Mouse (Mus musculus) regulatory T cell (primary cell): ENCODE data around the gene Trak2.

ENCODE experiments used
- in situ Hi-C: fragments of 300-600 bp; cut with MboI, MseI; formaldehyde crosslinking; loops from one replicate; pipeline ENCODE4 v1.15.1; 2025; ENCODE audit warnings: high pct_unique_total_duplicates

The Trak2 gene

DNA sequence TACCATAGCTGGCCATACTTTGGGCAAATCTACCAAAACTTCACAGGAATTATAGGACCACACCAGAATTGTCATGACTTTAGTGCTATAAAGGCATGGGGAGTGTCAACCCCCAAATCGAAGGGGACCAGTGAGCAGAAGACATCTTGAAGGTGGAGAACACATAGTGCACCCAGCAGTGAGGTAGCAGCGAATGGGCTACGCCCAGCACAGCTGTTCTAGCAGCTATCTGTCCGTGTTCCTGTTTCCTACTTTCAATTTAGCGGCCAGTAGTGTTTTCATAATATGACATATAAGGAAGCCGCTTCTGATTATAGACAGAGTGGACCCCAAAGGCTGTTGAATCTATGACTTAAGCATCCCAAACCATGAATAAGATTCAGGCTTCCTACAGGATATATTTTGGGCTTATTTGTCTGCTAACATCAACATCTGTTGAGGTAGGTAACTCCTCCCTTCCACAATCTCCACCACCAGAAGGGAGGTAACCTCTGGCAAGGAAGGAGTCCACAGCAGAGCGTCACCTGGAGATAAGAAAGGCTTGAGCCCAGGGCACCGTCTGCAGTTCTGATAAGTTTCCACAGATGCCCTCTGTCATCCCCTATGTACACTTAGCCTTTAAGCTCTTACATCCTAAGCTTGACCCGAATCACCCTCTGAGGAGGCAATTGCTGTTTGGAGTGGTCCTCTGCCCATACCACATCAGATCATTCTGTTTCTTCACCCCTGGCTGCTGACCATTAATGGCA is 19.4 kb downstream of the Trak2 start:
- in situ Hi-C loops: no loop called here

DNA sequence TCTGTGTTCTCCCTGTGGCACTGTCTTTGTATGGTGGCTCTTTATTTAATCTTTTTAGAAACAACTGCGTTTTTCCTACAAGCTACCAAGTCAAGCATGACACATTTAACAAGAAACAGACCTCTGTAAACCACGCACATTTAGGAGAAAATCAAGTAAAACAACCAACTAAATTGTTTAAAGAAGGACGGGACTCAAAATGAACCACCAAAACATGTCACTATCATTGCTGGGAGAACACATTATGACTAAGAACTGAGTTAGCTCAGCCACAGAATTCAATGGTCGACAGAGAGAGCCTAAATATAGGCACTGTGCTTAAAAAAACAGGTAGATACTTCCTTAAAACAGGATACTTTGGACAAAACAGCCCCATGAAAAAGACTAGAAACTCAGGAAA is 20.2 kb downstream of the Trak2 start:
- in situ Hi-C loops: no loop called here

DNA sequence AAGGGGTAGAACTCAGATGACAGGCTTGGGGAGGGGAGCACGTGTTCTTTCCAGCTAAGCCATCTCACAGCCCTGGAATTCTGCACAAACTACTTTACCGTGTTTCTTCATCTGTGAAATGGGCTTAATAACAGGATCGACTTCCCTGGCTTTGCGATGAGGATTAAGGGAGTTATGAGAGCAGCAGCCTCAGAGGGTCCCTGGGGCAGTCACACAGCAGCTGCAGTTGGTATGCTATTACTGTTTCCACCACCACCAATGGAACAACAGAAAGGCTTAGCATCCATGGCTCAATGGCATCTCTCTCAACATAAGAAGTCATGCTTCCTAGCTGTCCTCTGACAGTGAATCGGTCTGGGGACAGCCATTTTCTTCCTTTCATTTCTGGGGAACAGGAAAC is 20.7 kb downstream of the Trak2 start:
- in situ Hi-C loops: no loop called here

DNA sequence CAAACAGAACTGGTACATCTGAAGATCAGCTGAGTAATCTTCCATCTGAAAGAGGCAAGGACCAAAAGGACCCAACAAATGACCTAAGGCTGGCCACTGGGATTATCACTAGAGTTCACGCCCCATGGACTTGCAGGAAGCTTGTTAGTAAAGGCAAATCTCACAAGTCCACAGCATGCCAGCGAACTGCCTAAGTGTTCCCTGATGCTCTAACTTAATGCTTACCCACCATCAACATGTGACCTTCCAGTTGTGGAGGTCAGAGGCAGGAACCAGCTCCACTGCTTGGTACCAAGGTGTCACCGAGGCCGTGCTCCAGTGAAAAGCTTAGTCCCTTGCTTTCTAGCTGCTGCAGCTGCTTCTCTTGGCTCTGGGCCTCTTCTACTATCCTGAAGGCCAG is 21.4 kb downstream of the Trak2 start:
- in situ Hi-C loops: no loop called here

DNA sequence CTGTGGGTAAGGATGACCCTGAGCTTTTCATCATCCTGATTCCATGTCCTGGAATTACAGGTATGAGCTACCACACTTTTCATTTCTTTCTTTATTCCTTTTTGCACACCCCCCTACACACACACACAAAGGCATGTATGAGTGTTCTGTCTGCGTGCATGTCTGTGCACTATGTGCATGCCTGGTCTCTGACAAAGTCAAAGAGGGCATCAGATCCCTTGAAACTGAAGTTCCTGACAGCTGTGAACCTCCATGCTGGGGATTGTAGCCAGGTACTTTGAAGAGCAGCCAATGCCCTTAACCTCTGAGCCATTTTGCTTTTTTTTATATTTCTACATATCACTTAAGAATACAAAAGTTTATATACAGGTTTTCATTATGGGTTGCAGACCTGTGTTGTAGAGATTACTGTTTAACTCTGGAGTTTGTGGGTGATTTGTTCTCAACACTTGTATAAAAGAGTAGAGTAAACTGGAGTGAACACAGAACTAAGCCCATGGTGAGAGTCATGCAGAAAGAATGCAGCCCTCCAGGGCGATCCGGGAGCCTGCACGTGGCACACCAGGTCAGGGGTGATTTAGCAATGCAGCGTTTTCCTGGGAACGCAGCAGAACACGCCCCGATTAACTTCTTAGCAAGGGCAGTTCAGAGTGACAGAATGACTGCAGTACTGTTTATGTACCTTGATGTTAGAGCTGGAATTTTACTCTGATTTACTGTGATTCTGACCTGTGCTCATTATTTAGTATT is 22.2 kb downstream of the Trak2 start:
- in situ Hi-C loops: no loop called here

DNA sequence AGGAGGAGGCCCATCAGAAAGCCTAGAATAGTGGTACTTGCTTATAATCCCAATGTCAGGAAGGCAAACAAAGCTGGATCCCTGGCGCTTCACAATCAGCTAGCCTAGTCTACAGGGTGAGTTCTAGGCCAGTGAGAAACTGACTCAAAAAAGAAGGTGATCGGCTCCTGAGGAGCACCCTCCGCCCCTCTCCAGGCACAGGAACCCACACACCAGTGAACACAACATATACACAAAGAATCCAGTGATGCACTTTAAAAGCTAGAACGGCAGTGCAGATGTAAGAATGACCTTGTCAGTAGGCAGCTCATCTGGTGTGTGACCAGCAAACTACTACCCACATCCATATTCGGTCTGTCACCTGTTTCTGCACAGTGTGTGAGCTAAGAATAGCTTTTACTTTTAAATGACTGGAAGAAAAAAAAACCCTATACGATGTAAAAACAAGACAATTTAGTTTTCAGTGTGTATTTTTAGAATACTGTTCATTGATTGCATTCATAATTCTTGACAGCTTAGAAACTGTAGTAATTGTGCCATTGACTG is 23.6 kb downstream of the Trak2 start:
- in situ Hi-C loops: no loop called here

DNA sequence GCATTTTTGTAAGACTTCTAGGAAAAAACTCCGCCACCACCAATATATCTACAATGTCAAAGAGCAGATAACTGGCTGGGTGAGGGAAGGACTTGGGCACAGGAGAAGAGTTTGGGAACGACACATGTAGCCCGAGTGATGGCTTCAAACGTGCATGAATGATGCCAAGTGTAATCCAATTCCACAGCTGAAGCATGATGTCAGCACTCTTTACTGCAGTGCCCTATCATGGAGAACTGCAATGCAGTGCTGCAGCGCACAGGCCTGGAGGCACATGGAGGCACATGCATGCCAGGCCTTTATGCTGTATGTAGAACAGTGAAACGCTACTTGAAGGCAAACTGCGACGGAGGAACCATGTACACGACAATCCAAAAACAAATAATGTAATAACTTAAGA is 26.5 kb downstream of the Trak2 start:
- in situ Hi-C loops: no loop called here

DNA sequence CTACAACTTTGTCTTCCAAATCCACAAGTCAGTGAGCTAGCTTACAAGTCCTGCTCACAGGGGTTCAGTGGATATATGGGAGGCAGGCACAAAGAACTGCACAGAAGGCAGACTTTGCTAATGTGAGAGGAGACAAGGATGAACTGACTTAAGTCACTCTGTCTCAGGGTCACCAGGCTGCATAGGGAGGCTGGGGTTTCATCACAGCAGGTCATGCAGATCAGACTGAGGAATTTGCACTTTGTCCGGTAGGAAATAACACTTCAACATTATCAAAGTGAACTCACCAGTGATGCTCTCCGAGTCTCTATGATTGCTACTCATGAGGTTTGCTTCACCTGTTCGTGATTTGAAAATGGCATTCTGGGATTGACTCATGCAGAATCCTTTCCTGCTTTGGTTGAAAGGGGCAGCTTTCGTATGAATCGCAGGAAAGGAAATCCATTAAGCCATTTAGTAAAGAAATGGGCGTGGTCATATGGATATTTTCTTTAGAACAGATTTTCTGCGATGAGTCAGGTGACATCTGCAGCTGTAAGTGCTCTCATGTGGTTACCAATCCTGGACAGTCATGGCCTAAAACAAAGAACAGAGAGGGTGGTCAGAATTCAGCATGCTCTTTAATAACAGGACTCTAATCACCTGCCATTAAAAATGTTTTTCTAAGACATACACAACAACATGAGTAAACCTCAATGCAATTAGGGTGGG is 27.1 kb downstream of the Trak2 start:
- in situ Hi-C loops: no loop called here

DNA sequence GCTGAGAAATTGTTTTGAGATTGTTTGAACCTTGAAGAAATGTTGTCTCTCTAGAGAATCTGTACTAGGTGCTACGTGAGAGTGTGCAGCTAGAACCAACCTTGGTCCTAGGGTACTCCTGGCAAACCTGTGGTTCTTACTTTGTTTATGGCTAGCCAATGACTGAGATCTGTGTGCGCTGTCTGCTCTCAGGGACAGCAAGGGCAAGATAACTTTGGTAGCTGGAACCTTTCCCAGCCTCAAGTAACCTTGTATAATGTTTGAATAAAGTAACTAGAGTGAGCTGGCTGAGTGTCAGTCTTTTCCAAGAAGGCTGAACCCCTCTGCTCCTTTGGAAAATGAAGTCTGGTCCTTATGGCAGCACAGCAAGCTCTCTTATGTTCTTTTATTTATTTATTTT is 27.7 kb downstream of the Trak2 start:
- in situ Hi-C loops: no loop called here

DNA sequence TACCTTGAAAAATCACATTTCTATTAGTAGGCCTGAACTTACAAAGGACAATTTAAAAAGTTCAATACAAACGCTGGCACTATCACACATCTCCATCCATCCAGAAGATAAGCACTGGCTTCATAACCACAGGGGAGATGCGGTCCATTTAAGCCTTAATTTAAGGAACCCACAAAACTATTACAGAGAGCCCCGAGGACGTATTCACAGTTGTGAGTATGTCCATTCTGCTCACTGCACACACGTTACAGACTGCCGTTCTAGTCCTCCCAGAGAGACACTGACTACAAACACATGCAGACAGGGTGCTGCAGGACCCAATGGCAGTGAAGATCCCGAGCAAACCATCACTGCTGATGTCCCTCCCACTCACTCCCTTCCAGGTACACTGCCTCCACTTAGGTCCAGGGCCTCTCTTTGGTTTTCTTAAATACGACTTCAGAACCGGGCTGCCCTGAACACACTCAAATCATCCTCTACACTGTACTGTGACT is 35.6 kb downstream of the Trak2 start:
- in situ Hi-C loops: no loop called here

DNA sequence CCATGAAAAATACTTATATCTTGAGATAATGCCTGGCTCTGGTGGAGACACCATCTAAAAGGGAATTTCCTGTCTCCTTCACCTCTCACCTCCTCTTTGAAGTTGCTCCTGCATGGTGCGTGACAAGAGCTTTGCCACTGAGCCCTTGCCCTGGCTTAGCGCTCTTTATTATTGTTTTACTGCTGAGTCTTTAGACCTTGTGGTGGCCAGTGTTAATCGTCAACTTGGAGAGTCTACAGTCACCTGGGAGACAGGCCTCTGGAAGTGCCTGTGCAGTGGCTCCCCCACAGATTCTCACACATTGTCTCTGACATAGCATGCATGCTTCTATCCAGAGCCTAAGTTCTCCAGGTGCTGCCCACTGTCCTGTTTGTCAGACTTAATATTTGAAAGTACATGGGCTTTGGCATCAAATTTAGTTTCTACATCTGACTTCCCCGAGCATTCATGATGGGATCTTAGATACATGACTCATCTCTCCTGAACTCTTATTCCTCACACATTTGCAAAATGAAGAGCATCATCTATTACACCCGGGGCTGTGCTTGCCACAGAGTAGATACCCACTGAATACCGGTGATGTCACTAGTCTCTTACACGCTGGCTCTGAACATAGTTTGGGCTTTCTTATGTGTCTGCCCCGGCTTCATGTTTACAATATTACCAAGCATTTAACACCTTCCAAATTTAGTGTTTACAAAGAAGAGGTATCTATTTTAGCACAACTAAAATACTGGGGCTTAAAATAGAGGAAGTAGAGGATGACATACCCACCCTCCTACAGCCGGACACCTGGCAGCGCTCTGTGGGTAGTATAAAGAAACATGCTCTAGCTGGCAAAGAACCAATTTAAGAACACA is 36.3 kb downstream of the Trak2 start:
- in situ Hi-C loops: no loop called here

DNA sequence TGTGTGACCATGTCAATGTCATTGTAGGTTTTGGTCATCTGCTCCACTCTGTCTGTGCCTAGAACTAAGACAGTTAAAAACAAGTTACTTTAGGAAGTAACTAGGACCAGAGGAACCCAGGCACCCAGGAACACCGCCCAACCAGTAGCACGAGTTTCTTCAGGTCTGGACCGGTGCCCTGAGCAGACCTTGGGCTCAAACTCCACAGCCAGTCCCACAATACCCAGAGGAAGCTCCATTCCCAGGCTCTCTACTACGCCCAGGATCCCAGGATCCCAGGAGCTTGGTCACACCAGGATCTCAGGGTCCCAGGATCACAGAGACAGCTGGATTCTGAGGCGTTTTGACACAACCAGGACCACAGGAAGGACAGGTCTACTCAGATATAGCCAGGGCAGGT is 46.6 kb downstream of the Trak2 start:
- in situ Hi-C loops: no loop called here

DNA sequence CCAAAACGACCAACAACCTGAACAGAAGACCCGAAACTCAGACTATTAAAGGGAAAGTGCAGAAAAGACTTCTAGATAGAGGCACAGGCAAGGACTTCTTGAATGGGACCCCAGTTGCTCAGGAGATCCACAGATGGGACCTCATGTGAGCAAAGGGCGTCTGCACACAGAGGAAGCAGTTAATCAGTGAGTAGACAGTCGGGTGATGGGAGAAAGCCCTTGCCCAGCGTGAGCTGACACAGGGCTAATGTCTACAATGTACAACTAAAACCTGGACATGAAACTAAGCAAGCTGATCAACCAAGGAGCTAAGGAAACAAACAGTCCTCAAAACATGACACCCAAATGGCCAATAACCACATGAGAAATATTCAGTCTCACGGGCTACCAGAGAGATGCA is 55.7 kb downstream of the Trak2 start:
- in situ Hi-C loops: no loop called here

DNA sequence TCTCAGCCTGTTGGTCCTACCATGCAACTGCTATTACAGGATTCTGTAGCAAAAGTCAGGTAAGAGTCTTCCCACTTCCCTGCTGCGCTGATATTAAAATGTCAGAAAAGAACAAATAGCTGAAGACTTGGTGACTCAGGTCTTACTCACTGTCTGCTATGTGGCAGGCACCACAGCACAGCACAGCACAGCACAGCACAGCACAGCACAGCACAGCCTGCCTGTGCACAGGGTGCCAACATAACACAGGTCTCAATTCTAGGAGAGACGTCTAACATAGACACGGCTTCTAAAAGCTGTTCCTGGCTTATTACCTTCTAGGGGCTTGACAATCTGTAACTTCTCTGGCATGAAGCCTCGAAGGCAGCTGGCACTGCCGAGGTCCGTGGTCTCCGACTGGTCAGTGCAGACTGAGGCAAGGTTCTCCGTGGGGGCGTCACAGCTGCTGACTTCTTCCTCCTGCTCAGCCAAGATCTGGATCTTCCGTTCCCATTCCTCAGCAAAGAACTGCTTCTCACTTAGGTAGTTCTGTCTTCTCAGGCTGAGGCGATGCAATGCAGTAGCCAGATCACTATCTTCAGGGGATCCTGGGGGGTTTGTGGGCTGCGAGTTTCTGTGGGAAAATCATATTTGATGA is 63.5 kb downstream of the Trak2 start:
- in situ Hi-C loops: loop anchor here (5.0 kb wide), 1 partner anchor 72 kb away; no protein-coding TSS in a partner anchor

DNA sequence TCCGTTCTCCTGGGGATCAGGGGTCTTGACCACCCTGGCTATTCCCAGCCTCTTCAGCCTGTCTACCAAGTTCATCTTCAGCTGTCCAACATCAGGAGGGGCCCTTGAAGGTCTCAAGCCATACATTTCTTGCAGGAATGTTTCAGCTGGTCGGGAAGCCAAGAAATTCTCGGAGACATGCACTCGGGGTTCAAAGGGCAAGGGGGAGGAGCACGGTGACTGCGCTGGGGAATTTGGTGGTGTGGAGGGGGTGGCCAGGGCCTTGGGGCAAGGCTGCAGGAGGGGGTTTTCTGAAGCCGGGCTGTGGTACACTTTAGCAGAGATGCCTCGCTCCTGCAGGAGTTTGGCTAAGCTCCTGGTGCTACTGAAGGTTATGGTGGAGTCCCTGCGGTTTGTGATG is 69.5 kb downstream of the Trak2 start:
- in situ Hi-C loops: no loop called here

DNA sequence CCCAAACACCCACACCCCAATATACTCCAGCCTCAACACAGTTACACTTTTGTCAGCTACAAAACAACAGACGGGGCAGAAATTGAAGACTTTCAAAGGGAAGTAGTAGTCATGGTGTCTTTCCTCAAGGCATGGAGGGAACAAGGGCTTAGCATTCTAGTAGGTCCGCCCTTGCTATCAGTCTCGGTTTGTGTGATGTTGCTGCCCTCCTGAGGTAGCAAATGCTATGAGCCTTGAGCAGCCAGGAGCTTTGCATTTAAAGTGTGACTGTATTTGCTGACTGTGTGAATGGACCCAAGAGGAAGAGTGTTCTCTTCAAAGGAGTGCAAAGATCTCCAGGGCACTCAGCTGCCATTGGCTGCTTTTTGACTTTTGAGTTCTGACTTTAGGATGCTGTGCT is 75.7 kb downstream of the Trak2 start:
- in situ Hi-C loops: loop anchor here (5.0 kb wide), 1 partner anchor 120 kb away; no protein-coding TSS in a partner anchor

DNA sequence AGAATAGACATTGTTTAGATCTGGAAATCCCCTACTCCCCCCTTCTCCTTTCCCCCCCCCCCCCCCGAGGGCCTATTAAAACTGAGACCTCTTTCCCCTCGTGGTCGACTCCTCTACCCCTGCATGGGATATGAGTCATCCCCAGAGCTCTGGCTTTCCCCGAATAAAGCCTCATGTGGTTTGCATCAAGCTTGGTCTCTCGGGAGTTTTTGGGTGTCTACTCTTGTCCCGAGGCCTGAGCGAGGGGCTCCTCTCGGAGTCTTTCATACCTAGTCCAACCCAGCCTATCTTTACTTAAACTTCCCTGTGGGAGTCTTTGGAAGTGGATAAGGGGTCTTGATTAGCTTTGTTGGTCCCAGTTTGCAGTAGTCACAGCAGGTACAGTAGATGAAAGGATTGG is 80.8 kb downstream of the Trak2 start:
- in situ Hi-C loops: loop anchor here (5.0 kb wide), 2 partner anchors 35 to 200 kb away; no protein-coding TSS in a partner anchor

DNA sequence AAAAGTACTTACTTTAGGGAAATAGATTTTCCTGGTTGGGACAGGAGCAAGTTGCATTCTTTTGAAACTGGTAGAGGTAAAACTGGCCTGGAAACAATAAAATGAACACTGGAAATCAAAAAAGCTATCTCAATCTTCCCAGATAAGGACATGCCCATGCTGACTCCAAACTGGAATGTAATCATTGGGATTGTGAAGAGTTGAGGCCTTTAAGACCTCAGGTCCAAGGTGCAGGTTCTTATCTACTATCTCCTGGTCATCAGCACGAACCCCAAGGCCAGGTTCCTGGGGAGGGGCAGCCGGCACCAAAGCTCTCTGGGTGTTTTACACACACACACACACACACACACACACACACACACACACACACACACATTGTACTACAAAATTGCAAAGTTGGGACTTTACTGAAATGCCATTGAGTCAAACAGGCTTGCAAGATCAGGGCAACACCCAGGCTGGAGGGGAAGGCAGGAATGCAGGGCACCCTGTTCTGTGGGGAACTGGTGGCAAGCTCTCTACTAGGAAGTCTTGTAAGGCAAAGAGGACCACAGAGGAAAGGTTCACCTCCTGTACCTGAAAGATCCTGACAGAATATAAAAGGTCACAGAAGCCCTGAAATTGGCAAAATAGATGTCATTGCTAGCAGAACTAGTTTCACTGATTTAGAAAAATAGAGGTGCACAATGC is 81.6 kb downstream of the Trak2 start:
- in situ Hi-C loops: loop anchor here (5.0 kb wide), 2 partner anchors 34 to 199 kb away; no protein-coding TSS in a partner anchor

DNA sequence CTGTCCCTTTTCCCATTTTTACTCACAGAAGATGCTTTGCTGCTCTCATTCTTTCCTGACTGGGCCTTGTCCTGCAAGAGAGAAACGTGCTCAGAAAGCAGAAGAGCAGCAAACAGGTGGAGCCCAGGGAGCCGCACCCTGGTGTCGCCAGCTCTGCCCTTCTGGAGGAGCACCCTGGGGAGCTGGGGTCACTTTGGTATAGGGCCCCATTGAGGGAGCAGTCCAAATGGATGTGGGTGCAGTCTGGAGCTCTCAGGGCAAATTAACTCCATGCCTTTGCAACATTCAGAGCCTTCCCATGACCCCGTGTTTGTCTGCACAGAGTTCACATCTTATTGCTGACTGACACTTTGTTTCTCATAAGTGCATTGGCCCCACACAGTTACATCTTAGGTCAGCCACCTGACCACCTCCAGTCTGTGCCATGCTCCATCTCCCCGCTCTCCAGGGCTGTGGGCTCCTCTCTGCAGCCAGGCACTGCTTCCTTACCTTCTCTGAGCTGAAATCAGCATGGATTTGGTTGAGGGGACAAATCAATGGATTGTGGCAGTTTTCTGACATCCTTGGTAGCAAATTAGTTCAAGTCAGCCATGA is 82.4 kb downstream of the Trak2 start:
- in situ Hi-C loops: loop anchor here (5.0 kb wide), 2 partner anchors 33 to 198 kb away; no protein-coding TSS in a partner anchor
